ENCODE assay signal across 7 mouse cellular contexts in the genomic region with DNA sequence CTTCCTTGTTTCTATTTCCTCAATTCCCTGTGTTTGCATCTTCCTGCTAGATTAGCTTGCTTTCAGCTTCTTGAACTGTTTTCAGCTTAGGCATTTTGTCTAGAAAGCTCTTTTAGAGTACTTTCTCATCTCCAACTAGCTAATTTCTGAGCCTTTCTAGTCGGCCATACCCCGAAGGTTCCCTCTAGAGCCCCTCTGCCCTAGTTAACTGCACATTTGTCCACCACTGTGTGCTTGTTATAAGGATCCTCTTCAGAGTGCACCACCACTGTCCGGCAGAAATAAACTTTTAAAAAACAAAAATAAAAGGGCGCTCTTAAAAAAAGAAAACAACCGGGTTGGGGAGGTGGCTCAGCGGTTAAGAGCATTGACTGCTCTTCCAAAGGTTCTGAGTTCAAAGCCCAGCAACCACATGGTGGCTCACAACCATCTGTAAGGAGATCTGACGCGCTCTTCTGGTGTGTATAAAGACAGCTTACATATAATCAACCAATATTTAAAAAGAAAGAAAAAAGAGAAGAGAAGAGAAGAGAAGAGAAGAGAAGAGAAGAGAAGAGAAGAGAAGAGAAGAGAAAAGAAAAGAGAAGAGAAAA. TPM values are rescaled to one million over a fixed set of nuclear protein-coding genes. Genes with fewer than 3 reads are reported as not detected.
DNase-seq lines count a peak whose midpoint lies in the region; ATAC-seq and TF ChIP-seq lines count a peak whose summit lies in the region.

No protein-coding gene starts in this region.

- 17% methylated on average over 8 of the region's 8 CpGs for whole genome bisulfite sequencing in neural tube, embryonic 11.5 days
- WGBS in limb, embryonic 14.5 days = 14% methylated on average over 8 of the region's 8 CpGs
- whole genome bisulfite sequencing in stomach, postnatal 0 days = 9% methylated on average over 8 of the region's 8 CpGs

- peaks cover 3% of the 10 kb centered on the region; the same call in 1 of the 2 replicates for H3K4me1 ChIP-seq in neural tube, embryonic 11.5 days (ENCODE audit: control insufficient read depth, insufficient read depth, low read length)
- H3K4me1 ChIP-seq in embryonic fibroblast, embryonic 13.5 days (ENCODE audit: control insufficient read depth, insufficient read depth, low read length) = peaks cover 2% of the 10 kb centered on the region; the same call in 1 of the 2 replicates
- H3K4me1 ChIP-seq in limb, embryonic 14.5 days (ENCODE audit: control insufficient read depth, insufficient read depth, low read length) = peaks cover 8% of the 10 kb centered on the region; the same call in 1 of the 2 replicates
- H3K4me1 ChIP-seq in stomach, postnatal 0 days (replicated peaks; ENCODE audit: control insufficient read depth, insufficient read depth) = no peaks in the 10 kb centered on the region

- ATAC-seq in neural tube, embryonic 11.5 days (ENCODE audit: insufficient read depth, low FRiP score, low TSS enrichment) = no peak
- ATAC-seq in limb, embryonic 14.5 days (ENCODE audit: low FRiP score, low read depth) = no peak
- no peak for ATAC-seq in stomach, postnatal 0 days (ENCODE audit: low FRiP score, low TSS enrichment)

- TF ChIP-seq EP300 in stomach, postnatal 0 days (optimal IDR thresholded peaks at IDR 0.05) = no peak

- peaks cover 11% of the 10 kb centered on the region for H3K36me3 ChIP-seq in neural tube, embryonic 11.5 days (ENCODE audit: control insufficient read depth, insufficient read depth, low read length)
- H3K36me3 ChIP-seq in limb, embryonic 14.5 days (ENCODE audit: control insufficient read depth, insufficient read depth, low read length) = peaks cover 16% of the 10 kb centered on the region; the same call in 1 of the 2 replicates
- 0 out of 2 replicates have a peak, but pooled peaks cover 3% of the 10 kb centered on the region for H3K36me3 ChIP-seq in stomach, postnatal 0 days (ENCODE audit: control insufficient read depth, insufficient read depth, low read length)

- no peaks in the 10 kb centered on the region for H3K9me3 ChIP-seq in neural tube, embryonic 11.5 days (ENCODE audit: control insufficient read depth, low read length)
- no peaks in the 10 kb centered on the region for H3K9me3 ChIP-seq in limb, embryonic 14.5 days (ENCODE audit: control insufficient read depth, low read length)
- H3K9me3 ChIP-seq in stomach, postnatal 0 days (ENCODE audit: control insufficient read depth, low read length) = no peaks in the 10 kb centered on the region

- peak overlapping the region; percentile 63 for H3K4me3 ChIP-seq in neural tube, embryonic 11.5 days (ENCODE audit: low read depth, low read length)
- H3K4me3 ChIP-seq in embryonic fibroblast, embryonic 13.5 days (ENCODE audit: insufficient read depth, low read length) = peak overlapping the region; percentile 77
- H3K4me3 ChIP-seq in limb, embryonic 14.5 days (replicated peaks; ENCODE audit: low read length) = peak overlapping the region; percentile 65
- H3K4me3 ChIP-seq in stomach, postnatal 0 days (ENCODE audit: low read depth, low read length) = peak overlapping the region; percentile 55

- DNase-seq in neural tube, embryonic 11.5 days (ENCODE audit: low spot score) = no peak
- DNase-seq in neural tube, embryonic 10.5 days (ENCODE audit: extremely low spot score, low spot score) = no peak
- no peak for DNase-seq in limb, embryonic 14.5 days (ENCODE audit: low spot score)
- DNase-seq in stomach, postnatal 0 days (ENCODE audit: low spot score) = no peak
- no peak for DNase-seq in urinary bladder, postnatal 36 days (ENCODE audit: low spot score in 2 of 2)
- no peak for DNase-seq in left cerebral cortex, adult 9 months (ENCODE audit: low spot score in 2 of 2)

- no peak for TF ChIP-seq CTCF in embryonic fibroblast, embryonic 13.5 days (IDR thresholded peaks at IDR 0.05; ENCODE audit: borderline replicate concordance, insufficient read depth, low read length)
- TF ChIP-seq CTCF in stomach, postnatal 0 days (IDR thresholded peaks at IDR 0.05; ENCODE audit: low read depth) = no peak

- no peak overlapping the region for H3K27ac ChIP-seq in neural tube, embryonic 11.5 days (ENCODE audit: low read depth, low read length)
- no peak overlapping the region for H3K27ac ChIP-seq in embryonic fibroblast, embryonic 13.5 days (ENCODE audit: insufficient read depth, low read length)
- no peak overlapping the region for H3K27ac ChIP-seq in limb, embryonic 14.5 days (replicated peaks; ENCODE audit: low read depth, low read length)
- peak overlapping the region; percentile 26; the same call in 1 of the 2 replicates for H3K27ac ChIP-seq in stomach, postnatal 0 days (replicated peaks)

- TF ChIP-seq POLR2A in embryonic fibroblast, embryonic 13.5 days (IDR thresholded peaks at IDR 0.05; ENCODE audit: low read depth, low read length) = no peak
- no peak for TF ChIP-seq POLR2A in limb, embryonic 14.5 days (IDR thresholded peaks at IDR 0.05; ENCODE audit: borderline replicate concordance, extremely low read depth, insufficient read depth, insufficient read length)

- H3K27me3 ChIP-seq in neural tube, embryonic 11.5 days (ENCODE audit: control insufficient read depth, insufficient read depth, low read length) = no peaks in the 10 kb centered on the region
- no peaks in the 10 kb centered on the region for H3K27me3 ChIP-seq in limb, embryonic 14.5 days (ENCODE audit: control insufficient read depth, insufficient read depth, low read length)
- H3K27me3 ChIP-seq in stomach, postnatal 0 days (ENCODE audit: control insufficient read depth, insufficient read depth, low read length) = no peaks in the 10 kb centered on the region

- H3K9ac ChIP-seq in neural tube, embryonic 11.5 days (ENCODE audit: low read length) = peak overlapping the region; percentile 43
- peak overlapping the region; percentile 69 for H3K9ac ChIP-seq in limb, embryonic 14.5 days (ENCODE audit: low read depth, low read length, severe bottlenecking)
- no peak overlapping the region for H3K9ac ChIP-seq in stomach, postnatal 0 days (ENCODE audit: low read length)

- peak overlapping the region; percentile 49 for H3K4me2 ChIP-seq in neural tube, embryonic 11.5 days (ENCODE audit: low read depth)
- H3K4me2 ChIP-seq in limb, embryonic 14.5 days (replicated peaks; ENCODE audit: low read depth, low read length, severe bottlenecking) = peak overlapping the region; percentile 61
- H3K4me2 ChIP-seq in stomach, postnatal 0 days (replicated peaks; ENCODE audit: low read depth) = peak overlapping the region; percentile 56

RNA-seq across cellular contexts. Expression of gene Mcm10, which starts 0.6 kb away (rescaled TPM):
- 44.4 and 50.0 TPM in 2 replicates for polyA plus RNA-seq in neural tube, embryonic 11.5 days (2014; fragmentation: Nextera tagmentation; extraction: Ambion mirVana)
- 13.1 and 14.4 TPM in 2 replicates for polyA plus RNA-seq in embryonic fibroblast, embryonic 13.5 days (2011; ENCODE audit: insufficient read length, low read depth, missing spikeins)
- 22.8 and 25.5 TPM in 2 replicates for polyA plus RNA-seq in limb, embryonic 14.5 days (2012; rRNA removed)
- 22.2 and 24.9 TPM in 2 replicates for polyA plus RNA-seq in limb, embryonic 14.5 days (2014; fragmentation: Nextera tagmentation; extraction: Ambion mirVana)
- polyA plus RNA-seq in stomach, postnatal 0 days (2015; fragmentation: Nextera tagmentation; extraction: Ambion mirVana) = 6.1 and 6.8 TPM in 2 replicates

RNA-seq across cellular contexts. Expression of gene Ucma, which starts 36.1 kb away (rescaled TPM):
- polyA plus RNA-seq in neural tube, embryonic 11.5 days (2014; fragmentation: Nextera tagmentation; extraction: Ambion mirVana) = 0.34 and 0.42 TPM in 2 replicates
- polyA plus RNA-seq in embryonic fibroblast, embryonic 13.5 days (2011; ENCODE audit: insufficient read length, low read depth, missing spikeins) = not detected in 2 replicates
- polyA plus RNA-seq in limb, embryonic 14.5 days (2012; rRNA removed) = 7.7 and 9.9 TPM in 2 replicates
- polyA plus RNA-seq in limb, embryonic 14.5 days (2014; fragmentation: Nextera tagmentation; extraction: Ambion mirVana) = 3.3 and 4.2 TPM in 2 replicates
- not detected in 2 replicates for polyA plus RNA-seq in stomach, postnatal 0 days (2015; fragmentation: Nextera tagmentation; extraction: Ambion mirVana)

RNA-seq across cellular contexts. Expression of gene Optn, which starts 51.9 kb away (rescaled TPM):
- polyA plus RNA-seq in neural tube, embryonic 11.5 days (2014; fragmentation: Nextera tagmentation; extraction: Ambion mirVana) = 5.0 and 5.7 TPM in 2 replicates
- 10.4 and 12.9 TPM in 2 replicates for polyA plus RNA-seq in embryonic fibroblast, embryonic 13.5 days (2011; ENCODE audit: insufficient read length, low read depth, missing spikeins)
- 2.1 and 3.0 TPM in 2 replicates for polyA plus RNA-seq in limb, embryonic 14.5 days (2012; rRNA removed)
- polyA plus RNA-seq in limb, embryonic 14.5 days (2014; fragmentation: Nextera tagmentation; extraction: Ambion mirVana) = 4.8 and 5.0 TPM in 2 replicates
- 16.6 and 17.0 TPM in 2 replicates for polyA plus RNA-seq in stomach, postnatal 0 days (2015; fragmentation: Nextera tagmentation; extraction: Ambion mirVana)
